ENCODE assay signal across 11 mouse cellular contexts in genomic region chr9:103091039-103091883, GRCm38 (mm10). TPM values are rescaled to one million over a fixed set of nuclear protein-coding genes. Genes with fewer than 3 reads are reported as not detected.
A peak's percentile ranks its signal among the peaks of the same experiment; 100 is the strongest.
DNase-seq lines count a peak whose midpoint lies in the region; ATAC-seq and TF ChIP-seq lines count a peak whose summit lies in the region.
"Had no signal": no experiment of that assay in that cellular context is flagged by ENCODE, and none has a peak within 500 bp of the region (broad histone marks: within the 10 kb centered on the region; RNA-seq: fewer than 3 reads in every experiment).

No protein-coding gene starts in this region.

- no peaks in the 10 kb centered on the region for H3K9me3 ChIP-seq in hindbrain, embryonic 10.5 days
- no peaks in the 10 kb centered on the region for H3K9me3 ChIP-seq in hindbrain, embryonic 12.5 days (replicated peaks)
- H3K9me3 ChIP-seq in limb, embryonic 14.5 days (ENCODE audit: control insufficient read depth, low read length), result no peaks in the 10 kb centered on the region
- H3K9me3 ChIP-seq: heart, embryonic 15.5 days; megakaryocyte, embryonic 14.5 days had no signal

- WGBS in hindbrain, embryonic 10.5 days, result 79% methylated on average over 16 of the region's 16 CpGs
- 84% methylated on average over 16 of the region's 16 CpGs for WGBS in hindbrain, embryonic 12.5 days
- WGBS in limb, embryonic 14.5 days, result 81% methylated on average over 16 of the region's 16 CpGs

- no peak for ATAC-seq in hindbrain, embryonic 12.5 days (ENCODE audit: low FRiP score)
- ATAC-seq in limb, embryonic 14.5 days (ENCODE audit: low FRiP score, low read depth), result no peak

- H3K27ac ChIP-seq in hindbrain, embryonic 10.5 days, result peak overlapping the region; percentile 83; the same call in 1 of the 2 replicates
- H3K27ac ChIP-seq in hindbrain, embryonic 12.5 days, result no peak overlapping the region
- no peak overlapping the region for H3K27ac ChIP-seq in limb, embryonic 14.5 days (replicated peaks; ENCODE audit: low read depth, low read length)
- H3K27ac ChIP-seq: heart, embryonic 15.5 days had no signal

- no peak overlapping the region for H3K9ac ChIP-seq in hindbrain, embryonic 12.5 days
- no peak overlapping the region for H3K9ac ChIP-seq in limb, embryonic 14.5 days (ENCODE audit: low read depth, low read length, severe bottlenecking)

- H3K27me3 ChIP-seq in hindbrain, embryonic 10.5 days (ENCODE audit: insufficient read depth, poor library complexity, severe bottlenecking), result 0 out of 2 replicates have a peak, but pooled peaks cover 2% of the 10 kb centered on the region
- no peaks in the 10 kb centered on the region; the same call in 1 of the 2 replicates for H3K27me3 ChIP-seq in hindbrain, embryonic 12.5 days
- H3K27me3 ChIP-seq in limb, embryonic 14.5 days (ENCODE audit: control insufficient read depth, insufficient read depth, low read length), result no peaks in the 10 kb centered on the region

- peaks cover 25% of the 10 kb centered on the region for H3K4me1 ChIP-seq in hindbrain, embryonic 10.5 days (replicated peaks)
- peaks cover 5% of the 10 kb centered on the region for H3K4me1 ChIP-seq in hindbrain, embryonic 12.5 days
- peaks cover 6% of the 10 kb centered on the region; the same call in 1 of the 2 replicates for H3K4me1 ChIP-seq in limb, embryonic 14.5 days (ENCODE audit: control insufficient read depth, insufficient read depth, low read length)

- no peak for DNase-seq in hindbrain, embryonic 10.5 days (ENCODE audit: low spot score)
- peak; percentile 17 for DNase-seq in thymus, postnatal 4 days
- no peak for DNase-seq in thymus, postnatal 36 days
- DNase-seq in limb, embryonic 14.5 days (ENCODE audit: low spot score), result no peak
- DNase-seq in yolk sac, embryonic 10.5 days (ENCODE audit: low spot score), result peak; percentile 27
- no peak for DNase-seq in left cerebral cortex, adult 9 months (ENCODE audit: low spot score in 2 of 2)
- no peak for DNase-seq in layer of hippocampus, adult 9-10 months (ENCODE audit: low spot score)

- no peak overlapping the region for H3K4me3 ChIP-seq in hindbrain, embryonic 10.5 days
- no peak overlapping the region for H3K4me3 ChIP-seq in hindbrain, embryonic 12.5 days
- no peak overlapping the region for H3K4me3 ChIP-seq in limb, embryonic 14.5 days (replicated peaks; ENCODE audit: low read length)
- H3K4me3 ChIP-seq: myocyte had no signal

- no peak for TF ChIP-seq POLR2A in limb, embryonic 14.5 days (IDR thresholded peaks at IDR 0.05; ENCODE audit: borderline replicate concordance, extremely low read depth, insufficient read depth, insufficient read length)

- H3K4me2 ChIP-seq in hindbrain, embryonic 12.5 days (replicated peaks), result no peak overlapping the region
- peak overlapping the region; percentile 86; the same call in 1 of the 2 replicates for H3K4me2 ChIP-seq in limb, embryonic 14.5 days (replicated peaks; ENCODE audit: low read depth, low read length, severe bottlenecking)

- no peaks in the 10 kb centered on the region for H3K36me3 ChIP-seq in hindbrain, embryonic 10.5 days
- no peaks in the 10 kb centered on the region for H3K36me3 ChIP-seq in hindbrain, embryonic 12.5 days
- no peaks in the 10 kb centered on the region for H3K36me3 ChIP-seq in limb, embryonic 14.5 days (ENCODE audit: control insufficient read depth, insufficient read depth, low read length)
- H3K36me3 ChIP-seq: heart, embryonic 15.5 days had no signal

RNA-seq across cellular contexts. Expression of gene Rab6b, which starts 20.3 kb away (rescaled TPM):
- 17.0 and 29.0 TPM in 2 replicates for polyA plus RNA-seq in hindbrain, embryonic 10.5 days (2016; fragmentation: Nextera tagmentation; extraction: Ambion mirVana)
- polyA plus RNA-seq in hindbrain, embryonic 12.5 days (2016; fragmentation: Nextera tagmentation; extraction: Ambion mirVana), result 58.0 and 62.5 TPM in 2 replicates
- 8.1 and 9.6 TPM in 2 replicates for polyA plus RNA-seq in limb, embryonic 14.5 days (2012; rRNA removed)
- 3.5 and 4.2 TPM in 2 replicates for polyA plus RNA-seq in limb, embryonic 14.5 days (2014; fragmentation: Nextera tagmentation; extraction: Ambion mirVana)

Comparison
In these comparisons a context has a peak if more than half of its experiments do, and no peak if none do; other contexts are left out.
1. DNase-seq: peak in thymus, postnatal 4 days (single experiment) and yolk sac, embryonic 10.5 days (single experiment); none in hindbrain, embryonic 10.5 days (single experiment), thymus, postnatal 36 days (0 of 2), limb, embryonic 14.5 days (single experiment), left cerebral cortex, adult 9 months (0 of 2) and layer of hippocampus, adult 9-10 months (single experiment).